Mouse (Mus musculus) ES-E14 (cell line): ENCODE results near the gene Alpl. TPM values are rescaled to one million over a fixed set of nuclear protein-coding genes. Genes with fewer than 3 reads are reported as not detected.

Source experiments
- DNase-seq: peaks from one replicate; pipeline ENCODE4 v3.0.0-alpha.2; 2013; ENCODE audit warnings: low read depth, low spot score
- H3K27ac ChIP-seq: 2 replicates; pipeline ENCODE4 v1.5.1; 2012; ENCODE audit warnings: low read depth, mild to moderate bottlenecking, low read length, moderate library complexity, mixed read lengths; ENCODE audit not compliant: poor library complexity, insufficient read depth, severe bottlenecking
- H3K36me3 ChIP-seq: 2 replicates; pipeline ENCODE4 v1.6.1; 2012; ENCODE audit warnings: mild to moderate bottlenecking, low read length, moderate library complexity, mixed read lengths; ENCODE audit not compliant: control insufficient read depth, poor library complexity, insufficient read depth, severe bottlenecking
- H3K4me1 ChIP-seq, 2 experiments: fragments of 150-350 bp in 1 of 2; sonication (generic) in 1 of 2; 2 replicates each; pipeline ENCODE4 v1.6.1; 2012; ENCODE audit warnings: low read length in 2 of 2, mild to moderate bottlenecking in 1 of 2, mixed read lengths in 1 of 2; ENCODE audit not compliant: control insufficient read depth in 2 of 2, insufficient read depth in 2 of 2, poor library complexity in 1 of 2
- H3K4me3 ChIP-seq, 2 experiments: fragments of 150-350 bp in 1 of 2; sonication (generic) in 1 of 2; 2 replicates each; pipeline ENCODE4 v1.5.1; 2012; ENCODE audit warnings: low read length in 2 of 2, low read depth in 1 of 2, mild to moderate bottlenecking in 1 of 2, mixed read lengths in 1 of 2; ENCODE audit not compliant: insufficient read depth in 1 of 2, poor library complexity in 1 of 2, severe bottlenecking in 1 of 2
- H3K9ac ChIP-seq: 2 replicates; pipeline ENCODE4 v1.6.1; 2012; ENCODE audit warnings: low read depth, mild to moderate bottlenecking, low read length, mixed read lengths; ENCODE audit not compliant: poor library complexity, insufficient read depth, severe bottlenecking
- H3K9me3 ChIP-seq: fragments of 150-350 bp; sonication (generic); 2 replicates; pipeline ENCODE4 v1.6.1; 2012; ENCODE audit warnings: low read depth, mild to moderate bottlenecking, low read length; ENCODE audit not compliant: control insufficient read depth, insufficient read depth
- CHD2 ChIP-seq: IDR thresholded peaks from 2 replicates; pipeline ENCODE4 v1.6.1; 2014; ENCODE audit warnings: mild to moderate bottlenecking, low read depth, low read length, inconsistent platforms
- HCFC1 ChIP-seq: IDR thresholded peaks from 2 replicates; pipeline ENCODE4 v1.6.1; 2012; ENCODE audit warnings: low read length, inconsistent platforms, borderline replicate concordance; ENCODE audit not compliant: insufficient read depth
- MAFK ChIP-seq: IDR thresholded peaks from 2 replicates; pipeline ENCODE4 v1.6.1; 2014; ENCODE audit warnings: mild to moderate bottlenecking, low read depth, low read length, inconsistent platforms; ENCODE audit not compliant: insufficient read depth
- ZC3H11A ChIP-seq: IDR thresholded peaks from 2 replicates; pipeline ENCODE4 v1.6.1; 2012; ENCODE audit warnings: low read depth, mild to moderate bottlenecking, inconsistent platforms, low read length, borderline replicate concordance
- ZNF384 ChIP-seq: IDR thresholded peaks from 2 replicates; pipeline ENCODE4 v1.6.1; 2012; ENCODE audit warnings: low read depth, low read length, inconsistent platforms
- in situ Hi-C, 2 experiments: fragments of 600-800 bp; cut with MboI; formaldehyde crosslinking; loops; one replicate each; pipeline ENCODE4 v1.15.1; 2025; ENCODE audit warnings: low sequenced_read_pairs in 2 of 2, inconsistent platforms in 1 of 2; ENCODE audit not compliant: unreplicated experiment in 2 of 2
- total RNA-seq: library from RNA; depleted of rRNA; stranded (reverse); fragments of 300-350 nt; gene quantifications from 2 replicates; pipeline ENCODE4 v1.2.3, GENCODE M21; 2012

Alpl gene
- total RNA-seq, 1 experiment = 234 TPM

DNA sequence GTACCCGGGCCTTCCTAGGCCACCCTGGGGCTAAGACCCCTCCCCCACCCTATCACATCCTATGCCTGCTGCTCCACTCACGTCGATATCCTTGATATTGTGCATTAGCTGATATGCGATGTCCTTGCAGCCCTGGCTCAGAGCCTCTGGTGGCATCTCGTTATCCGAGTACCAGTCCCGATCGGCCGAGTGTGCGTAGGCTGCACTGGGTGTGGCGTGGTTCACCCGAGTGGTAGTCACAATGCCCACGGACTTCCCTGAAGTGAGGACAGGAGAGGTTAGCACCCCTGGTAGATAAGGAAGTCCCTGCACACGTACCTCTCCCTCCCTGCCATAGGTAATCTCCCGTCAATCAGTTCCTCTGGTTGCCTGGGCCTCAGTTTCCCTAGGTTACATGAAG, 43.7 kb downstream of the Alpl start:
- H3K4me3 ChIP-seq = no peak overlapping the region
- TF ChIP-seq HCFC1 (no peak), CHD2 (no peak), MAFK (no peak)
- no peak for DNase-seq
- H3K9ac ChIP-seq = no peak overlapping the region
- H3K4me1 ChIP-seq = peaks cover 0 to 2% of the 10 kb centered on the region in 2 experiments; a peak in 2 of 4 replicates
- H3K36me3 ChIP-seq = peaks cover 62% of the 10 kb centered on the region
- no peaks in the 10 kb centered on the region for H3K9me3 ChIP-seq
- no peak overlapping the region for H3K27ac ChIP-seq
- in situ Hi-C loops = no loop called here

DNA sequence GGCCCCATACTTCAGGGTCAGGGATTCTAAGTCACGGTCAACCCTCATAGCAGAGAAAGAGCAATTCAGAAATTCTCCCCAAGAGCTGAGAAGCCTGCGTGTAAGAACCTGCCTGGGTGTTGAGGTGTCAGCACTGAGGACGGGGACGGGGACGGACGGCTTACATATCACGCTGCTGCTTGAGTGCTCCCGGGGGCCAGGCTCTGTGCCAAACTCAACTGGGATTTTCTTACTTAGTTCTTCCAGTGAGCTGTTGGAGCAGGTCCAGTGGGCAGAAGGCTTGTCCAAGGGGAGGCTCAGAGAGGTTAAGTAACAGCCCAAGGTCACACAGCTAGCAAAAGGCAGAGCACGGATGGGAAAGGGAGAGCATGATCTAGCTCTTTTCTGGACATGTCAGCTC, 44.5 kb downstream of the Alpl start:
- no peak overlapping the region for H3K9ac ChIP-seq
- H3K27ac ChIP-seq = peak overlapping the region; percentile 20; the same call in 1 of the 2 replicates
- H3K9me3 ChIP-seq = no peaks in the 10 kb centered on the region
- no peak for TF ChIP-seq ZC3H11A
- TF ChIP-seq CHD2 = no peak
- no peak for TF ChIP-seq HCFC1
- no peak for TF ChIP-seq MAFK
- no peak for TF ChIP-seq ZNF384
- in situ Hi-C loops = no loop called here
- no peak for DNase-seq
- peaks cover 0 to 2% of the 10 kb centered on the region in 2 experiments; a peak in 2 of 4 replicates for H3K4me1 ChIP-seq
- H3K4me3 ChIP-seq = no peak overlapping the region
- H3K36me3 ChIP-seq = peaks cover 64% of the 10 kb centered on the region

GRCm38 (mm10) chr4:137751310-137751709, 44.9 kb downstream of the Alpl start:
- DNase-seq = no peak
- no peak for TF ChIP-seq CHD2
- no peak for TF ChIP-seq HCFC1
- TF ChIP-seq ZC3H11A = no peak
- Histone ChIP-seq H3K9ac (no peak overlapping the region), H3K4me3 (no peak overlapping the region), H3K4me1 (peaks cover 0 to 2% of the 10 kb centered on the region in 2 experiments; a peak in 2 of 4 replicates), H3K27ac (no peak overlapping the region), H3K36me3 (peaks cover 68% of the 10 kb centered on the region), H3K9me3 (no peaks in the 10 kb centered on the region)
- in situ Hi-C loops = no loop called here

DNA sequence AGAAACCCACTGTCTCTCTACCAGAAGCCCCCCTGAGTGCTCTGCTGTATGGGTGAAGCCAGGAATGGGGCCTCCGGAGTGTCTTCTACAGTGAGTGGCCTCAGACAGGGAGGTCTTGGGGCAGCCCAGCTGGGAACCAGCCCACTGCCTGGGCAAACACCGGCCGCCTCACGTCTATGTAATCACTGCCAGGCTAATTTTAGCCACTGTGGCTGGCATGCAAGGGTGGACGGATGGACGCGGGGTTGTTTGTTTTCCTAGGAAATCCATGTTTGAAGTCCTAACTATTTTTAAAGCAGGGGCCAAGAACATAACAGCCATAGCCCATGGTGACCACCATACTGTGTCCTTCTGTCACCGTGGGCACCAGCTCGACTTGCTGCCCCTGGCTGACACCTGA, 46.1 kb downstream of the Alpl start:
- no peak overlapping the region for H3K27ac ChIP-seq
- in situ Hi-C loops = no loop called here
- TF ChIP-seq HCFC1 (no peak), CHD2 (no peak), ZNF384 (no peak), MAFK (no peak)
- H3K9me3 ChIP-seq = no peaks in the 10 kb centered on the region
- H3K9ac ChIP-seq = no peak overlapping the region
- peaks cover 0 to 2% of the 10 kb centered on the region in 2 experiments; a peak in 2 of 4 replicates for H3K4me1 ChIP-seq
- no peak overlapping the region for H3K4me3 ChIP-seq
- no peak for DNase-seq
- peaks cover 68% of the 10 kb centered on the region for H3K36me3 ChIP-seq

DNA sequence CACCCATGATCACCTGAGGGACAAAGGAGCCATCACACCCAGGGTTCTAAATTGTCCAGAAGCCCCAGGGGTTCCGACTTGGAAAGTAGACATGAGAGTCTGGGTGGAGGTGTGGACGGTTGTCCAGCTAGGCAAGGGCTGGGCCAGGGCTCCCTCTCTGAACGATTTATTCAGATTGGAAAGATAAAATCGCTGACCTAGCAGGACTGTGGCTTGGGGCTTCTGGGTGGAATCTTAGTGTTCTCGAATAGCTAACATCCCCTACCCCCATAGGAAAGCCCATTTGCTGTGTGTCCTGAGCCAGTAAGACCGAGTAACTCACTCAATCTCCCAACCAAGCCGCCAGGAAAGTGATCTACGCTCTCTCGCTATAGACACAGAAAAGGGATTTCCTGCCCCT, 46.5 kb downstream of the Alpl start:
- TF ChIP-seq HCFC1 (no peak), ZC3H11A (no peak), MAFK (peak; percentile 10; the same call in 1 of the 2 replicates)
- in situ Hi-C loops = no loop called here
- no peaks in the 10 kb centered on the region for H3K9me3 ChIP-seq
- no peak overlapping the region for H3K9ac ChIP-seq
- H3K4me1 ChIP-seq = peaks cover under 1 to 2% of the 10 kb centered on the region in 2 experiments; a peak in 2 of 4 replicates
- no peak overlapping the region for H3K4me3 ChIP-seq
- H3K27ac ChIP-seq = no peak overlapping the region
- DNase-seq = no peak
- H3K36me3 ChIP-seq = peaks cover 64% of the 10 kb centered on the region
